Mouse (Mus musculus) megakaryocyte, embryonic 14.5 days (primary cell): ENCODE measurements around the gene Lrrc27.

Source experiments
- FLI1 ChIP-seq: IDR thresholded peaks from 2 replicates; pipeline ENCODE4 v1.6.1; 2012; ENCODE audit warnings: low read length, inconsistent platforms, mixed read lengths
- GATA1 ChIP-seq: IDR thresholded peaks from 3 replicates; pipeline ENCODE4 v1.6.1; 2012; ENCODE audit warnings: mixed read lengths, low read length, inconsistent platforms, borderline replicate concordance

- no peak for TF ChIP-seq FLI1
- no peak for TF ChIP-seq GATA1
These were observed 12.7 kb upstream of the Lrrc27 start for GRCm38 (mm10) chr7:139200108-139200507.
